11 mouse cellular contexts compared by ENCODE assay signal in genomic region chr7:139731276-139731696, GRCm38 (mm10). TPM values are rescaled to one million over a fixed set of nuclear protein-coding genes. Genes with fewer than 3 reads are reported as not detected.
DNase-seq lines count a peak whose midpoint lies in the region; ATAC-seq and TF ChIP-seq lines count a peak whose summit lies in the region.
"Had no signal": no experiment of that assay in that cellular context is flagged by ENCODE, and none has a peak within 500 bp of the region (broad histone marks: within the 10 kb centered on the region; RNA-seq: fewer than 3 reads in every experiment).

No protein-coding gene starts in this region.

- no peaks in the 10 kb centered on the region for H3K9me3 ChIP-seq in hindbrain, embryonic 11.5 days (ENCODE audit: control insufficient read depth, low read length)
- H3K9me3 ChIP-seq in hindbrain, embryonic 13.5 days = no peaks in the 10 kb centered on the region
- no peaks in the 10 kb centered on the region for H3K9me3 ChIP-seq in heart, embryonic 12.5 days (replicated peaks)
- no peaks in the 10 kb centered on the region for H3K9me3 ChIP-seq in lung, postnatal 0 days (ENCODE audit: low read length)
- H3K9me3 ChIP-seq: heart, embryonic 15.5 days had no signal

- no peak overlapping the region for H3K4me3 ChIP-seq in hindbrain, embryonic 11.5 days (ENCODE audit: low read depth, low read length)
- H3K4me3 ChIP-seq in hindbrain, embryonic 13.5 days = no peak overlapping the region
- no peak overlapping the region for H3K4me3 ChIP-seq in heart, embryonic 12.5 days
- H3K4me3 ChIP-seq in lung, postnatal 0 days (ENCODE audit: low read depth, low read length) = no peak overlapping the region
- H3K4me3 ChIP-seq: heart, embryonic 15.5 days had no signal

- no peaks in the 10 kb centered on the region for H3K27me3 ChIP-seq in hindbrain, embryonic 11.5 days (ENCODE audit: control insufficient read depth, insufficient read depth, low read length)
- no peaks in the 10 kb centered on the region for H3K27me3 ChIP-seq in hindbrain, embryonic 13.5 days
- no peaks in the 10 kb centered on the region for H3K27me3 ChIP-seq in heart, embryonic 12.5 days (replicated peaks)
- H3K27me3 ChIP-seq in lung, postnatal 0 days (replicated peaks; ENCODE audit: insufficient read depth, low read length) = no peaks in the 10 kb centered on the region
- H3K27me3 ChIP-seq: heart, embryonic 15.5 days had no signal

- no peak overlapping the region for H3K9ac ChIP-seq in hindbrain, embryonic 11.5 days (ENCODE audit: low read depth, low read length)
- H3K9ac ChIP-seq in hindbrain, embryonic 13.5 days = no peak overlapping the region
- no peak overlapping the region for H3K9ac ChIP-seq in heart, embryonic 12.5 days
- H3K9ac ChIP-seq in lung, postnatal 0 days (replicated peaks; ENCODE audit: low read depth) = no peak overlapping the region
- H3K9ac ChIP-seq: heart, embryonic 15.5 days had no signal

- peak; percentile 57 for ATAC-seq in hindbrain, embryonic 11.5 days (ENCODE audit: low FRiP score)
- no peak for ATAC-seq in hindbrain, embryonic 13.5 days (ENCODE audit: low FRiP score)
- 0 out of 2 replicates have a peak, but pooled peaks have one; percentile 42 for ATAC-seq in heart, embryonic 12.5 days (ENCODE audit: insufficient number of reproducible peaks, low FRiP score)
- peak; percentile 90 for ATAC-seq in lung, postnatal 0 days
- ATAC-seq: activated CD4-positive, CD25-positive, alpha-beta regulatory T cell, adult 4 months had no signal

- no peaks in the 10 kb centered on the region for H3K36me3 ChIP-seq in hindbrain, embryonic 11.5 days (ENCODE audit: control insufficient read depth, insufficient read depth, low read length)
- no peaks in the 10 kb centered on the region for H3K36me3 ChIP-seq in hindbrain, embryonic 13.5 days
- no peaks in the 10 kb centered on the region for H3K36me3 ChIP-seq in heart, embryonic 12.5 days
- no peaks in the 10 kb centered on the region for H3K36me3 ChIP-seq in lung, postnatal 0 days (ENCODE audit: insufficient read depth, low read length)
- H3K36me3 ChIP-seq: heart, embryonic 15.5 days had no signal

- no peak overlapping the region for H3K4me2 ChIP-seq in hindbrain, embryonic 11.5 days (replicated peaks; ENCODE audit: low read depth, low read length)
- no peak overlapping the region for H3K4me2 ChIP-seq in hindbrain, embryonic 13.5 days
- H3K4me2 ChIP-seq in heart, embryonic 12.5 days = no peak overlapping the region
- H3K4me2 ChIP-seq in lung, postnatal 0 days (replicated peaks; ENCODE audit: low read depth, low read length) = no peak overlapping the region
- H3K4me2 ChIP-seq: heart, embryonic 15.5 days had no signal

- 0 out of 2 replicates have a peak overlapping the region, but pooled peaks have one; percentile 17 for H3K27ac ChIP-seq in hindbrain, embryonic 11.5 days (ENCODE audit: low read depth, low read length)
- H3K27ac ChIP-seq in hindbrain, embryonic 13.5 days = no peak overlapping the region
- no peak overlapping the region for H3K27ac ChIP-seq in heart, embryonic 12.5 days (ENCODE audit: poor library complexity, severe bottlenecking)
- H3K27ac ChIP-seq in lung, postnatal 0 days (ENCODE audit: low read length) = peak overlapping the region; percentile 47
- H3K27ac ChIP-seq: heart, embryonic 15.5 days had no signal

- no peak; the same call in 1 of the 2 replicates for TF ChIP-seq EP300 in lung, postnatal 0 days (IDR thresholded peaks at IDR 0.05)

- WGBS in hindbrain, embryonic 11.5 days = 47% methylated on average over 8 of the region's 8 CpGs
- WGBS in hindbrain, embryonic 13.5 days = 55% methylated on average over 8 of the region's 8 CpGs
- WGBS in heart, embryonic 12.5 days = 32% methylated on average over 8 of the region's 8 CpGs
- 25% methylated on average over 8 of the region's 8 CpGs for WGBS in lung, postnatal 0 days

- H3K4me1 ChIP-seq in hindbrain, embryonic 11.5 days (replicated peaks; ENCODE audit: control insufficient read depth, insufficient read depth, low read length) = no peaks in the 10 kb centered on the region
- 0 out of 2 replicates have a peak, but pooled peaks cover 6% of the 10 kb centered on the region for H3K4me1 ChIP-seq in hindbrain, embryonic 13.5 days (replicated peaks)
- H3K4me1 ChIP-seq in heart, embryonic 12.5 days (replicated peaks) = peaks cover 6% of the 10 kb centered on the region; the same call in 1 of the 2 replicates
- H3K4me1 ChIP-seq in lung, postnatal 0 days (ENCODE audit: insufficient read depth, low read depth, low read length) = no peaks in the 10 kb centered on the region

- TF ChIP-seq CTCF in lung, postnatal 0 days (IDR thresholded peaks at IDR 0.05) = no peak

- DNase-seq in hindbrain, embryonic 11.5 days (ENCODE audit: low spot score) = peak; percentile 20
- DNase-seq in ZHBTc4 (ENCODE audit: low read depth, low spot score) = peak; percentile 22
- peak; percentile 54 for DNase-seq in lung, postnatal 0 days (ENCODE audit: low spot score)
- no peak for DNase-seq in cerebellum, postnatal 36 days
- DNase-seq in adrenal gland, adult (ENCODE audit: inconsistent age in 2 of 2, low spot score in 1 of 2) = no peak
- DNase-seq in gastrocnemius, postnatal 4 days (ENCODE audit: low spot score in 2 of 2) = no peak
- DNase-seq: cerebellum, adult 11 months had no signal

RNA-seq across cellular contexts. Expression of gene Cfap46, which starts 47.7 kb away (rescaled TPM):
- 1.0 TPM in 2 replicates for polyA plus RNA-seq in hindbrain, embryonic 11.5 days (2014; fragmentation: Nextera tagmentation; extraction: Ambion mirVana)
- 2.0 and 2.8 TPM in 2 replicates for polyA plus RNA-seq in hindbrain, embryonic 13.5 days (2015; fragmentation: Nextera tagmentation; extraction: Ambion mirVana)
- 0.05 TPM in 1 of 2 replicates, not detected in the other for polyA plus RNA-seq in heart, embryonic 12.5 days (2016; fragmentation: Nextera tagmentation; extraction: Ambion mirVana)
- 1.7 and 2.7 TPM in 2 replicates for polyA plus RNA-seq in lung, postnatal 0 days (2015; fragmentation: Nextera tagmentation; extraction: Ambion mirVana)
- total RNA-seq in gastrocnemius, postnatal 4 days (2021) = under 1 TPM; 0.17 to 0.52 TPM
- polyA plus RNA-seq: activated CD4-positive, CD25-positive, alpha-beta regulatory T cell, adult 4 months had no signal

Comparison
In these comparisons a context has a peak if more than half of its experiments do, and no peak if none do; other contexts are left out.
1. H3K27ac ChIP-seq: peak in hindbrain, embryonic 11.5 days (single experiment) and lung, postnatal 0 days (single experiment); none in hindbrain, embryonic 13.5 days (single experiment) and heart, embryonic 12.5 days (single experiment).
2. DNase-seq: peak in hindbrain, embryonic 11.5 days (single experiment), ZHBTc4 (single experiment) and lung, postnatal 0 days (single experiment); none in cerebellum, postnatal 36 days (0 of 2), adrenal gland, adult (0 of 2) and gastrocnemius, postnatal 4 days (0 of 2).